Mouse (Mus musculus): Measurements from ENCODE around the gene Surf4.
A peak's percentile ranks its signal among the peaks of the same experiment; 100 is the strongest.

The Surf4 gene

DNA sequence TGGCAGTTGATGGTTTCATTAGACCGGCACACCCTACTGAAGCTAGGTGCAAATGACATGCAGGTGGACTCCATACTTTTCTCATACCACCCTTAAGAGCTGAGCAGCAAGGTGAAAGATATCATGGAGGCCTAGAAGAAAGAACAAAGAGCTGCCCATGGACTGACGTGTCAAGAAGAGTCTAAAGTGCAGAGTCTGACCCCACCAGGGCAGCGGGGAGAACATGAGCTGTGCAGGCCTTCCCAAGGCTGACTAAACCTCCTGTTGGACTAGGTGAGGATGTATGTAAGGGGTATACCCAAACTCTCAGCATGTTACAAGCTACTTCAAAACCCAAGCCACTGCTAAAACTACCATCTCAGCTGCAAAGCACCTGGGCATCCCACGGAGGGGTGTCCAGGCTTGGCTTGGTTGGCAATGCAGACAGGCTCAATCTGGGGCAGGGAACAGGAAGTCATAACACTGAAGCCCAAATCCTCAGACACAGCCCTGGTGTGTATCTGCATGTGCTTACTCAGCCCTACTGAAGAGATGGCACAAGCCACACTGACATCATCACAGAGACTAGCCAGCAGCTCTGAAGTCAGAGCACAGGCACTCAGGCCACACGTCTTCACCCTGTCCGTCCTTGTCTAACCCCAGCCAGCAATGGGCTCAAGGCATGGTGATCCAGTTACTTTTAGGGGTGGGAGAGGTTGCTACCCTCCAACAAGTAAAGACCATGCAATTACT is 5.8 kb downstream of the Surf4 start:
- peak in 1 of 2 experiments; percentile 44 for DNase-seq

GRCm38 (mm10) chr2:26921784-26922183 is 11.9 kb downstream of the Surf4 start:
- peak; percentile 45 to 48 for DNase-seq

DNA sequence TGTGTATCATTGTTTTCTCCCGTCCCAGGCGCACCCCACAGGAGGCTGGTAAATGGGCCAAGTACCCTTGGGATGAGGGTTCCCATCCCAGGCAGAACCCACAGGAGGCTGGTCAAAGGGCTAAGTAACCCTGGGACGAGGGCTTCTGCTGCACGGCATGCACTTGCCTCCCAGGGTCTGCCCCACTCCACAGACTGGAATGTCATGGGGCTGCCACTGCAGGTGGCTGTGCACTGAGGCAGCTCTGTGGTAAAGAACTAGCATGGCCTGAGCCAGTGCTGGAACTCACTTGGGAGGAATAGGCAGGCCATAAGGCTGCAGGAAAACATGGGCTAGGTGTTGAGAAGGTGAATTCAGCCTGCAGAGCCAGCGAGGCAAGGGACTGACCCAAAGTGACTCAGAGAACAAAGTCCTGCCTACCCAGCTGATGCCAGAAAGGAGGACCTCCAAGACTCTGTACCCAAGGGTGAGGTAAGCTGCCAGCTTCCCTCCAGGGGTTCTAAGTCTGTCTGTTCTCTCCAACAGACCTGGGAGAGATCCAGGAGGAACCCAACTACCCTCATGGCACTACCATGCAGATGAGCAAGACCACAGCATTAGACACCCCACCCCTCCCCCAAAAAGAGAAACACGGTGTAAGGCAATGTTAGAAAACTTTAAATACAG is 13.4 kb downstream of the Surf4 start:
- peak; percentile 71 to 81 for DNase-seq

GRCm38 (mm10) chr2:26919684-26920083 is 14.0 kb downstream of the Surf4 start:
- DNase-seq, result no peak

GRCm38 (mm10) chr2:26916738-26917137 is 17.0 kb downstream of the Surf4 start:
- DNase-seq, result no peak

DNA sequence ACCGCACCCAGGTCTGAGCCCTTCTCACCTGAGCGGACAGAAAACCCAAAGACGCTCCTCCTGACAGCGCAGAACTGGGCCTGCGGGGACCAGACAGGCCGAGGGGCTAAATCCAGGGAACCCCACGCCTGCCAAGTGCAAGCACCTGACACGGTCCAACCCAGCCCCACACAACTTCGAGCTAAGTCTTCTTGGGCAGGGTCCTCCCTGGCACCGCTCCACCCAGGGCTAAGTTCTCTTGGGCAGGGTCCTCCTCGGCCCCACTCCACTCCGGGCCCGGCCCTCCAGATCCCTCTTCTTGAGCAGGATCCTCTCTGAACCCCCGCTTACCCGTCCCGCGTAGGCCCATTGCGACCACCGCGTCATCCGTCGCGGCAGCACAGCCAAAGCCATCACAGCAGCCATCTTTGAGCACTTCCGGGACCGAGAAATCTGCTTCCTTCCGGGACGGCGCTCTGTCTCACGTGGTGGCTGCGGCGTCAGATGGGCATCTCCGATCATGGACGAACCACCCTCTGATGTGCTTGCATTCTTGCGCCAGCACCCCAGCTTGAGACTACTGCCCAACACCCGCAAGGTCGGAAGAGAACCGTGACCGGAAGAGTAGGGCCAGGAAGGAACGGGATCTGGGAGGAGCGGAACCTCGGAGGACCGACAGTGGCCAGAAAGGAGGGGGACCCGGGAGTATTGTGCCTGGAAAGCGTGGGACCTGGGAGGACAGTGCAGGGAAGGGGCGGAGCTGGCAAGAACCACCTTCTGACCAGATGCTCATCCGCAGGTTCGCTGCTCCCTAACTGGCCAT is 17.6 kb downstream of the Surf4 start, which contains the start of the genes Surf2 and Surf1:
Surf2 (plus strand) TSS at position 441 of the 802 bp plus-strand sequence.
Surf1 (minus strand) TSS at position 604 of the 802 bp plus-strand sequence.
- DNase-seq, result peak; percentile 74 to 84

GRCm38 (mm10) chr2:26914148-26914941 is 19.4 kb downstream of the Surf4 start:
- no peak for DNase-seq

DNA sequence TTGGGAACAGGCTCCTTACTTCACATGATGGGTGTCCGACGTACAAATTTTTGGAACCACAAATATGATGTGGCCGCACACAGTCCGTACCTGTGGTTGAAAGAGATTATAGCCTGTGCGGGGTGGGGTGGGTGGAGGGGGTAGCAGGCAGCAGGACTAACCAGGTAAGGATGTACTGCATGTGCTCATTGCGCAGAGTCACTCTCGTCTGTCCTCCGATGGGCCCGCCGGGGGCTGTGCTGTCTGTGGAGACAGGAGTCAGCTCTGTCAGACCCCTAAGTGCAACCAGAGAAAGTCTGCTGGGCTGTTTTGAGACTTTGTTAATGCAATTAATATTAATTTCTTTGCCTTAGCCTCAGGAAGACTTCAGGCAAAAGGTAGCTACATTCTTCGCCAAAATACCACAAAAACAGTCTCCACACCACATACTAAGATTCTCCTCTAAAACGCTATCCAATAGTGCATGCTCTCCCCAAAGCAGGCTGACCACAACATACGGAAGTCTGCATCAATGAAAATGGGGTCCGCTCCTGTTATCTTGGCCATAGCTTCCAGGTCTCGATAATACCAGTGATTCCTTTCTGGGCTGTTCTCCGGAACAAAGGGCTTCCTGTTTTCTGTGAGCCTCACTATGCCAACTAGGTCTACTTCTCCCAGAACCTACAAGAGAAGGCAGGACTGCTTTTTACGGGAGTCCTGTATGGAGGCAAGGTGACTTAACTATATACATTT is 20.1 kb downstream of the Surf4 start:
- DNase-seq, result no peak

DNA sequence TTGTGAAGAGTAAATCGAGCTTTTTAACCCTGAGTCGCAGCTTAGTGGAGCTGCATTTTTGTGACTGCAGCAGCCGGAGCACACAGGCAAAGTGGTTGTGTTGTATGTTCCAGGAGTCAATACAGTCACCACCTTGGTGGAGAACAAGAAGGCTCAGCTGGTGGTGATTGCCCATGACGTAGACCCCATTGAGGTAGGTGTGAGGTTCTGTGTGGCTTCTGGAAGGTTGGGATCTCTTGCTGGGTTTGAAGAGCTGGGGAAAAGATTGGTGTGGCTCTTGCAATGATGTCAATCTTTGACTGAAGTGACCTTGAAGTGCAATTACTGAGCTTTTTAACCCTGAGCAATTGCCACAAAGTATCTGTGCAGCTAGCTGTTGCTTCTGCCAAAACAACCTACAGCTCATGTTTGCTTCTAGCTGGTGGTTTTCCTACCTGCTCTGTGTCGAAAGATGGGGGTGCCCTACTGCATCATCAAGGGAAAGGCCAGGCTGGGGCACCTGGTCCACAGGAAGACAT is 21.4 kb downstream of the Surf4 start:
- no peak for DNase-seq

DNA sequence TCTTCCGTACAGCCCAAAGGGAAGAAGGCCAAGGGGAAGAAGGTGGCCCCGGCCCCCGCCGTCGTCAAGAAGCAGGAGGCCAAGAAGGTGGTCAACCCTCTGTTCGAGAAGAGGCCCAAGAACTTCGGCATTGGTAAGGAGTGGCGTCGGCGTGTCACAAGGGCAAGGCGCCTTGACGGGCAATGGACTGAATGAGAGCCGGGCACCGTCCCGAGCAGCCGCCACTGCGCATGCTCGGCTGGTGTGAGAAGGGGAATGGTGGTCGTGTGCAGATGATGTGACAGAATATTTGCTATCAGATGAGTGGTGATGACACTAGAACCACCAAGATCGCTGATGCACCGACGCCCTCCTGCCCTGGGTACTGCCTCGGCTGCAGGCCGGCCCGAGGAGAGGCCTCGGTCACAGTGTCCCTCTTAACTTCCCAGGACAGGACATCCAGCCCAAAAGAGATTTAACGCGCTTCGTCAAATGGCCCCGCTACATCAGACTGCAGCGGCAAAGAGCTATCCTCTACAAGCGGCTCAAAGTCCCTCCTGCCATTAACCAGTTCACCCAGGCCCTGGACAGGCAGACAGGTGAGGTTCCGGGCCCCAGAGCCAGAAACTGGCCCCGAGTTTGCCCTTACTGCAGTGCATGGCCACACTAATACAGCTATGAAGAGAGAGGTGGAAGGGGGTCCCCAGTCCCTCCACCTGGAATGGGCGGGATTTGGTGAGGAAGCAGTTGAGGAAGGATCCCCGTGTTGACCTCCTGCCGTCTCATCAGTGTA is 22.5 kb downstream of the Surf4 start:
- no peak for DNase-seq

GRCm38 (mm10) chr2:26910124-26910993 is 23.4 kb downstream of the Surf4 start, which contains the start of the genes Med22 and Rpl7a:
Gene Med22, minus strand, starts transcription at chr2:26910677.
Gene Rpl7a, plus strand, starts transcription at chr2:26910764.
- DNase-seq, result peak; percentile 99 to 100

DNA sequence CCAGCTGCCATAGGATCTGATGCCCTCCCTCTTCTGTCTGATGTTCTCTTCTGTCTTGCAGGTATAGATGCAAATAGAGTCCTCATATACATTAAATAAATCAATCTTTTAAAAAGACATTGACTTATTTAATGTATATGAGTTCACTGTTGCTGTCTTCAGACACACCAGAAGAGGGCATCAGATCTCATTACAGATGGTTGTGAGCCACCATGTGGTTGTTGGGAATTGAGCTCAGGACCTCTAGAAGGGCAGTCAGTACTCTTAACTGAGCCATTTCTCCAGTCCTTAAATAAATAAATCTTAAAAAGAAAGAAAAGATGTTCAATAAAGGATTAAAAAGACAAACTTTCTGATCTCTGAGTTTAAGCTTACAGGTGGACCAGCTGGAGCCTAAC is 24.3 kb downstream of the Surf4 start:
- DNase-seq, result no peak

- no peak for DNase-seq
These were observed 24.9 kb downstream of the Surf4 start for GRCm38 (mm10) chr2:26908710-26909386.

GRCm38 (mm10) chr2:26907109-26907508 is 26.6 kb downstream of the Surf4 start:
- peak in 1 of 2 experiments; percentile 61 for DNase-seq

DNA sequence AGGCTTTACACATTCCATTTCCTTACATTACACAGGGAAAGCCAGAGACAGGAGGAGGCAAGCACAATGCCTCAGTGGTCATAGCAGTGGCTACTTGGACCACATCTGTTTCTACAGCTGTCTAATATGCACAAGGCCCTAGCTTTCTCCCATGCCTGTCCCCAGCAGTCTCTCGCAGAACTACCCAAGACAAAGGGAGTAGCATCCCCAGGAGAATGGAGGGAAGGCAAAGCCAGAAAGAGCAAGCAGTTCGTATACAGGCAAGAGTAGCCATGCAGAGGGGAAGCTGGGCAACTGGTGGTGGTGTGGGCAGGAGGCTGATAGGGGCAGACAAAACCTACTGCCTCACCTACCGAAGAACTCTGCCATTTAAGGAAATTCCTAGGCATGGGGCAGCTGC is 27.3 kb downstream of the Surf4 start:
- no peak for DNase-seq

DNA sequence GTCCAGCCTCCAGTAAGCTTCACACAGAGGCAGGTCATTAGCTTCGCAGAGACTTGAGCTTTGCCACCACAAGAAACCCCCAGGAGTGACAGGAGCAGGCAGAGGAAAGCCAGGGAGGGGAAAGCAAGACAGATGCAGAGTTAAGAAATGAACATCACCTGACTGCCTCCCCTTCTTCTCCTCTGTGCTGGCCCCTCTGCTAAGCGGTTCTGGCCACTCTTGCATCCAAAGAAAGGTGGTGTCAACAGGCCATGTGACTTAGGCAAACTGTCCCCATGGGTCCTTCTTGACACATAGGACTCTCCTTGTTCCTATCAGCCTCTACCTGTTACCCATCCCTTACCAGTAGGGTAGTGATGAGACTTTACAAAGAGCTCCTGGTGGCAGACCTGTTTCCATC is 27.8 kb downstream of the Surf4 start:
- DNase-seq, result no peak

- DNase-seq, result no peak
These were observed 30.4 kb downstream of the Surf4 start for GRCm38 (mm10) chr2:26903311-26903710.

DNA sequence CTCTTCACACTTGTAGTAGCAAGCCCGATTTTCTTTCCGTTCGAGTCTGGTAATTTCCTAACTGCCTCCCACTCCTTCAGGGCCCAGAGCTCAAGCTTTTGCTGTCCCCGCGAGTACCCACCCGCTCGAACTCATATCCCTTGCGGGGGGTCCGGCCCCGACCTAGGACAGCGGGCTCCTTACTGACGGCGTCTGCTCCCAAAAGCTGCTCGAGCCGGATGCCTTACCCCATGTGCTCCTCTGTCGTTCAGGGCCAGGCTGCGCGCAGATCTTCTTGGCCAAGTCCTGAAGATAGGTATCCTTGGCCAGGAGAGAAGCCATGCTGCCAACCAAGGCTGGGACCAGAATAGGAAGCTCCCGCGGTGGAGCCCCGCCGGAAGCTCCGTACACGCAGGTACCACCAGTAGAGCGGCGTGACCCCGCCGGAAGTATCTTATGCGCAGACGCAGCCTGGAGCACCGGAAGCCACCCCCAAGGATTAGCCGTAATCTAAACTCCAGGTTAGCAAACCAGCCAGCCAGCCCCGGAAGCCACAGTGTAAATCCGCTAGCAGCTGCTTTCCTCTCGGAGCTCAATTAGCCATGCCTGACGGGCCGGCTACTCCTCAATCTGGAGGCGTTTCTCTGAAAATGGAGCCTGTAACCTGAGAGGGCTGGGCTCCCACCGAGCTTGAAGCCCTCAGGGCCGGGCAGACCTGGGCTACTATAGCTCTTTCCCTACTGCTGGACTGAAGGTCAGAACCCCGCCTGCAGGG is 31.1 kb downstream of the Surf4 start, which contains the start of gene Surf6:
Surf6 (minus strand) TSS at position 413 of the 754 bp plus-strand sequence.
- DNase-seq, result peak; percentile 98
